Mouse (Mus musculus) kidney, adult 2 months (tissue): Measurements from ENCODE around the gene Gm28051. TPM values are rescaled to one million over a fixed set of nuclear protein-coding genes. Genes with fewer than 3 reads are reported as not detected.
A peak's percentile ranks its signal among the peaks of the same experiment; 100 is the strongest.

Experiments
- DNase-seq: peaks from one replicate; pipeline ENCODE4 v3.0.0; 2021
- H3K27ac ChIP-seq: fragments of 200-500 bp; 2 replicates; pipeline ENCODE4 v1.5.1; 2012; ENCODE audit warnings: low read depth, low read length, control low read depth, inconsistent platforms; ENCODE audit not compliant: insufficient read depth
- H3K27me3 ChIP-seq: fragments of 200-500 bp; replicated peaks from 2 replicates; pipeline ENCODE4 v1.6.1; 2012; ENCODE audit warnings: mild to moderate bottlenecking, moderate library complexity, low read length, inconsistent platforms; ENCODE audit not compliant: control insufficient read depth, insufficient read depth
- H3K36me3 ChIP-seq: fragments of 200-500 bp; 2 replicates; pipeline ENCODE4 v1.6.1; 2012; ENCODE audit warnings: mild to moderate bottlenecking, moderate library complexity, low read length, inconsistent platforms; ENCODE audit not compliant: control insufficient read depth, insufficient read depth
- H3K4me1 ChIP-seq: fragments of 200-500 bp; 2 replicates; pipeline ENCODE4 v1.6.1; 2011; ENCODE audit warnings: low read length; ENCODE audit not compliant: control insufficient read depth, insufficient read depth
- H3K4me3 ChIP-seq: fragments of 200-500 bp; 2 replicates; pipeline ENCODE4 v1.5.1; 2011; ENCODE audit warnings: mild to moderate bottlenecking, low read depth, low read length, control low read depth; ENCODE audit not compliant: insufficient read depth
- CTCF ChIP-seq: fragments of 200-500 bp; conservative IDR thresholded peaks from 2 replicates; pipeline ENCODE4 v1.5.1; 2011; ENCODE audit warnings: low read depth, mild to moderate bottlenecking, control low read depth, low read length, moderate library complexity, mixed read lengths; ENCODE audit not compliant: insufficient read depth, insufficient read length
- POLR2A ChIP-seq: fragments of 200-500 bp; IDR thresholded peaks from one replicate; pipeline ENCODE4 v1.6.1; 2011; ENCODE audit warnings: low read depth, low read length, control low read depth
- WGBS: fragments of 180-500 bp; shearing (Covaris S2); methylation state at CpG from one replicate; pipeline ENCODE4 v1.1.7; 2018; 5-methylcytosine and 5-hydroxymethylcytosine counted together
- polyA plus RNA-seq: library from polyadenylated mRNA; depleted of rRNA; stranded (reverse); fragments of >200 nt; gene quantifications from 2 replicates; pipeline ENCODE4 v1.2.3, GENCODE M21; 2012

Gm28051 gene
- polyA plus RNA-seq, 1 experiment, result not detected

GRCm38 (mm10) chr12:102743036-102743588, 14.5 kb downstream of the Gm28051 start:
- no peak for TF ChIP-seq POLR2A
- TF ChIP-seq CTCF, result no peak
- Histone ChIP-seq H3K4me3 (peak overlapping the region; percentile 98), H3K4me1 (peaks cover 8% of the 10 kb centered on the region), H3K36me3 (no peaks in the 10 kb centered on the region), H3K27me3 (no peaks in the 10 kb centered on the region), H3K27ac (peak overlapping the region; percentile 90)
- WGBS, result 0% methylated on average over 33 of the region's 33 CpGs
- no peak for DNase-seq

GRCm38 (mm10) chr12:102742056-102742455, 15.5 kb downstream of the Gm28051 start:
- H3K27me3 ChIP-seq, result no peaks in the 10 kb centered on the region
- 83% methylated on average over 7 of the region's 7 CpGs for WGBS
- no peak for DNase-seq
- no peaks in the 10 kb centered on the region for H3K36me3 ChIP-seq
- no peak for TF ChIP-seq CTCF
- TF ChIP-seq POLR2A, result no peak
- no peak overlapping the region for H3K4me3 ChIP-seq
- no peak overlapping the region for H3K27ac ChIP-seq
- H3K4me1 ChIP-seq, result peaks cover 8% of the 10 kb centered on the region

- Histone ChIP-seq H3K4me3 (no peak overlapping the region), H3K27me3 (no peaks in the 10 kb centered on the region), H3K27ac (no peak overlapping the region), H3K36me3 (no peaks in the 10 kb centered on the region), H3K4me1 (peaks cover 8% of the 10 kb centered on the region)
- TF ChIP-seq POLR2A, result no peak
- peak; percentile 32; the same call in 1 of the 2 replicates for TF ChIP-seq CTCF
- 66% methylated on average over 3 of the region's 3 CpGs for WGBS
- no peak for DNase-seq
Observed at GRCm38 (mm10) chr12:102740285-102740684, 17.3 kb downstream of the Gm28051 start.

GRCm38 (mm10) chr12:102739096-102739495, 18.5 kb downstream of the Gm28051 start:
- no peaks in the 10 kb centered on the region for H3K36me3 ChIP-seq
- no peak for DNase-seq
- 74% methylated on average over 5 of the region's 5 CpGs for WGBS

GRCm38 (mm10) chr12:102733381-102733780, 24.2 kb downstream of the Gm28051 start:
- TF ChIP-seq CTCF, result peak; percentile 78
- TF ChIP-seq POLR2A, result no peak
- no peaks in the 10 kb centered on the region for H3K27me3 ChIP-seq
- peak; percentile 64 for DNase-seq
- H3K4me1 ChIP-seq, result peaks cover 10% of the 10 kb centered on the region
- WGBS, result 21% methylated on average over 4 of the region's 5 CpGs
- no peaks in the 10 kb centered on the region for H3K36me3 ChIP-seq
- H3K27ac ChIP-seq, result no peak overlapping the region
- H3K4me3 ChIP-seq, result no peak overlapping the region

More at GRCm38 (mm10) chr12:102739096-102739495, 18.5 kb downstream of the Gm28051 start:
- peaks cover 3% of the 10 kb centered on the region; the same call in 1 of the 2 replicates for H3K4me1 ChIP-seq
- TF ChIP-seq POLR2A (no peak), CTCF (no peak)
- H3K4me3 ChIP-seq, result no peak overlapping the region
- H3K27ac ChIP-seq, result no peak overlapping the region
- no peaks in the 10 kb centered on the region for H3K27me3 ChIP-seq

DNA sequence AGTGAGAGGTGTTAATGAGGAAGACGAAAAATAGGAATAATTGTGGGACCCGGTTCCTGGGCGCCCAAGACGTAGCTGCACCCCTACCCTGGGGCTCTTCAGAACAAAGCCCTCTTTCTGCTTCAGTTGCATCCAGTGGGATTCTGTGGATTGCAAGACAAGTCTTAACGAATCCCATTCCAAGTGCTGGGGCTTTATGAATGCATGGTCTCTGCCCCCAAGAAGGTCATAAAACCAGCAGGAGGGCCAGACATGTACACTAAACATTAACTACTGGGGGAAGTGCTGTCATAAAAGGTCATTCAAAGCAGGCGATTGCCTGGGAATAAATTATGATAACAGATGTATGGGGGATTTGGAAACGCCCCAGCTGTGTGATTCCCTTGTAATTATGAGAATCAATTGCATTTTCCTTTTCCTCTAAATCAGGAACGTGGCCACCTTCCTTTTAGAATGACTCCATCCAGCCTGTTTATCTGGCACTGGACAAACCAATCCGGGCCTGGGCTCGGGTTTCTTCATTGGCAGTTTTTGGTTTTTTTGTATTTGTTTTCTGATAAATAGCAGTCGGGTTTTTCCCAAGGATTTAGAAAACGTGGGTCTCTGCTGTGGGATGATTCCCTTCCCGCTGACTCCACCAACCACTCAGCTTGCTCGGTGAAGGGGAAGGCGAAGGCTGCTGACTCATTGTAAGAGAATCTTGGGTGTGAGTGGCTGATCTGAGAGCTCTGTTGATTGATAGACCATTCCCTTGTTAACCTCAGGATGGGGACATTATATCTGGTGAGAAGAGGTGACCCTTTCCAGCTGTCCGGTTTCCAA, 26.6 kb downstream of the Gm28051 start:
- Histone ChIP-seq H3K27me3 (no peaks in the 10 kb centered on the region), H3K36me3 (no peaks in the 10 kb centered on the region), H3K27ac (peak overlapping the region; percentile 44; the same call in 1 of the 2 replicates), H3K4me3 (0 out of 2 replicates have a peak overlapping the region, but pooled peaks have one; percentile 11), H3K4me1 (peaks cover 10% of the 10 kb centered on the region)
- DNase-seq, result peak; percentile 48
- TF ChIP-seq CTCF, result no peak
- TF ChIP-seq POLR2A, result no peak
- WGBS, result 24% methylated on average over 16 of the region's 16 CpGs
